9 mouse cellular contexts compared by ENCODE assay signal in genomic region chr11:93273906-93274305, GRCm38 (mm10).
A peak's percentile ranks its signal among the peaks of the same experiment; 100 is the strongest.
DNase-seq lines count a peak whose midpoint lies in the region; ATAC-seq lines count a peak whose summit lies in the region.
"Had no signal": no experiment of that assay in that cellular context is flagged by ENCODE, and none has a peak within 500 bp of the region (broad histone marks: within the 10 kb centered on the region; RNA-seq: fewer than 3 reads in every experiment).

No protein-coding gene starts in this region.

- peak; percentile 75 for ATAC-seq in kidney, embryonic 16.5 days (ENCODE audit: low FRiP score, low TSS enrichment)
- ATAC-seq in megakaryocyte-erythroid progenitor cell, adult 5-6 weeks (replicated peaks; ENCODE audit: low FRiP score, low TSS enrichment, poor library complexity, severe bottlenecking): no peak
- ATAC-seq: intestine, embryonic 16.5 days had no signal

- H3K4me2 ChIP-seq in kidney, embryonic 16.5 days (replicated peaks; ENCODE audit: low read depth, low read length): no peak overlapping the region

- no peak for DNase-seq in kidney, adult 18-20 months
- peak; percentile 43 for DNase-seq in brain, embryonic 18.5 days (ENCODE audit: low read depth, low spot score)
- DNase-seq in frontal cortex, postnatal 14 days (ENCODE audit: low spot score in 2 of 2): peak; percentile 19 to 46
- peak; percentile 83 for DNase-seq in right cerebral cortex, adult 18-20 months
- no peak for DNase-seq in urinary bladder, postnatal 36 days (ENCODE audit: low spot score in 2 of 2)
- DNase-seq: cerebellum, adult 9-11 months had no signal

- H3K9me3 ChIP-seq in kidney, embryonic 16.5 days (ENCODE audit: low read length): no peaks in the 10 kb centered on the region

- H3K9ac ChIP-seq in kidney, embryonic 16.5 days (replicated peaks; ENCODE audit: low read length): no peak overlapping the region

- no peak overlapping the region for H3K27ac ChIP-seq in kidney, embryonic 16.5 days (ENCODE audit: low read length)

- 0 out of 2 replicates have a peak, but pooled peaks cover 4% of the 10 kb centered on the region for H3K4me1 ChIP-seq in kidney, embryonic 16.5 days (ENCODE audit: insufficient read depth, low read length)

- no peaks in the 10 kb centered on the region for H3K27me3 ChIP-seq in kidney, embryonic 16.5 days (ENCODE audit: insufficient read depth, low read length)

- no peaks in the 10 kb centered on the region for H3K36me3 ChIP-seq in kidney, embryonic 16.5 days (ENCODE audit: insufficient read depth, low read length)

- no peak overlapping the region for H3K4me3 ChIP-seq in kidney, embryonic 16.5 days (ENCODE audit: low read length)

- 14% methylated on average over 6 of the region's 6 CpGs for WGBS in kidney, embryonic 16.5 days

Comparison
In these comparisons a context has a peak if more than half of its experiments do, and no peak if none do; other contexts are left out.
1. DNase-seq: peak in brain, embryonic 18.5 days (single experiment), frontal cortex, postnatal 14 days (2 of 2) and right cerebral cortex, adult 18-20 months (single experiment); none in kidney, adult 18-20 months (single experiment) and urinary bladder, postnatal 36 days (0 of 2).